Mouse (Mus musculus) embryonic fibroblast, embryonic 13.5 days (primary cell): Measurements from ENCODE around the gene Spta1. TPM values are rescaled to one million over a fixed set of nuclear protein-coding genes. Genes with fewer than 3 reads are reported as not detected.

Experiments used
- H3K27ac ChIP-seq: 2 replicates; pipeline ENCODE4 v1.5.1; 2012; ENCODE audit warnings: low read length, control low read depth, inconsistent platforms; ENCODE audit not compliant: insufficient read depth
- H3K4me1 ChIP-seq: 2 replicates; pipeline ENCODE4 v1.6.1; 2011; ENCODE audit warnings: low read length; ENCODE audit not compliant: control insufficient read depth, insufficient read depth
- H3K4me3 ChIP-seq: 2 replicates; pipeline ENCODE4 v1.5.1; 2011; ENCODE audit warnings: mild to moderate bottlenecking, control low read depth, low read length; ENCODE audit not compliant: insufficient read depth
- CTCF ChIP-seq: IDR thresholded peaks from 2 replicates; pipeline ENCODE4 v1.5.1; 2011; ENCODE audit warnings: mild to moderate bottlenecking, control low read depth, low read length, moderate library complexity, borderline replicate concordance; ENCODE audit not compliant: insufficient read depth
- POLR2A ChIP-seq: IDR thresholded peaks from 2 replicates; pipeline ENCODE4 v1.6.1; 2011; ENCODE audit warnings: low read depth, mild to moderate bottlenecking, control low read depth, low read length, moderate library complexity
- polyA plus RNA-seq: library from polyadenylated mRNA; stranded (reverse); fragments of >200 nt; gene quantifications from 2 replicates; pipeline ENCODE4 v1.2.4, GENCODE M21; 2011; ENCODE audit warnings: low read depth; ENCODE audit not compliant: missing spikeins, insufficient read length

Gene Spta1
- polyA plus RNA-seq, 1 experiment: 0.37 TPM

DNA sequence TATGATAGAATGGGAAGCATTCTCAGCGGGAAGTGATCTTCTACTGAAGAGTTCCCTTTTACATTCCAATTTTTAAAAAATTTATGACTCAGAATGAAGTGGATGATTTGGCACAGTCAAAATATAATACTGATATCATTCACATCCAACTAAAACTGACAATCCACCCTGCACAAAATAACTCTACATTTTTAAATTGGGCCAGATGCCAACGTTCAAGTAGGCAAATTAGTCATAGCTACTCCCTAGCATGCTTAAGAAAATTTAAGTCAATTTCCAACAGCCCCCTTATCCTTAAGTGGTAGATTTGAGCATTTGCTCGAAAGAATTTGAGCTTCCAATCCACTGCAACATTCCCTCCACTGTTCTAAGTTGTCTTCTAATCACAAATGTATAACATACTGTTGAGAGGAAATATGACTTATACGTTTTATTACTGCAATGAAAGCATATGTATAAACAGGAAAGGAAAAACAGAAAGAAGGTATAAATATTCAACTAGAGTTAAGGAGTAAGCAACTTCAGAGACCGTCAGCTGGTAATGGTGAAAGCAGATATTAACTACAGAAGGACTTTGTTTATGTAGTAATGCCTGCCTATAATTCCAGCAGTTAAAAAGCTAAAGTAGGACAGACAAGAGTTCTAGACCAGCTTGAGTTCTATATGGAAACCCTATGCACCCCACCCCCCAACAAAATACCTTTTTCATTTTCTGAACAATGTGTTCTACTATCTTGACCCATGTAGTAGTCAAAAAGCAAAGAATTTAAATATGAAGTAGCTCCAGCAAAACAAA lies 1.7 kb upstream of the Spta1 start:
- Histone ChIP-seq H3K4me3 (no peak overlapping the region), H3K4me1 (peaks cover 3% of the 10 kb centered on the region; the same call in 1 of the 2 replicates), H3K27ac (peak overlapping the region; percentile 65; the same call in 1 of the 2 replicates)
- no peak for TF ChIP-seq POLR2A
- TF ChIP-seq CTCF: no peak

DNA sequence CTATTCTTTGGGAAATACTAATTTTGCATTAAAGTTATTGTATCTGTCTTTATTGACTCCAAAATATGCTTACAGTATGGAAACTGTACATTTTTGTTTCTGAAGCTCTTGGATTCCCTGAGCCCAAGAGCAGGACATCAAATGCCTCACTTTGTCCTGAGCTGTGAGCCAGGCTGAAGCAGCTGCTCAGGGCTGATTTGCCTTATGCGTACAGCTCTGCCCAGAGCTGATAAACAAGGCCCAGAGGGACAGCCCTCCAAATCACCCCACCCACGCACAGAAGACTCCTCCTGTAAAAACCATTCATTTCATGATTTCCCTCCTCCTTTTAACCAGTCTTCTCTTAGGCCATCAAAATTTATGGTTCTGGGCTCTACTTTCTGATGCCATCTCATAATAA lies 1.0 kb upstream of the Spta1 start:
- peaks cover 3% of the 10 kb centered on the region; the same call in 1 of the 2 replicates for H3K4me1 ChIP-seq
- TF ChIP-seq POLR2A: no peak
- TF ChIP-seq CTCF: no peak
- no peak overlapping the region for H3K27ac ChIP-seq
- H3K4me3 ChIP-seq: no peak overlapping the region

DNA sequence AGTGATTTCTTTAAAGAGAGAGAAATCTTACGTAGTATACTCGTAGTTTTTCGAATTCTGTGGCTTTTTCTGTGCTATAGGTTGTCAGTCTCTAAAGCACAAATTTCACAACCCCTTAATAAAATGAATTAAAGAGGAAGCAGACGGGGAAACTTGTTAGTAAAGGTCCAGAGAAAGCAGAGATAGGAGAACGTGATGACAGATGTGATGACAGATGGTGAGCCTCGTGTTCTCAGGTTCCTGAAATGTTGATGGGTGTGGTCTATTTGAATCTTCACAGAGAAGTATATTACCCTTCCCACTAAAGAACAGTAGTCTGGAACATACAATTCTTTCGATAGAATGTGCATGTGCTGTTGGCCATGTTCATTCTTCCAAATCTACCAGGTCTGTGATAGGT lies 32.1 kb downstream of the Spta1 start:
- Histone ChIP-seq H3K27ac (no peak overlapping the region), H3K4me1 (no peaks in the 10 kb centered on the region), H3K4me3 (no peak overlapping the region)
- TF ChIP-seq CTCF (no peak), POLR2A (no peak)

DNA sequence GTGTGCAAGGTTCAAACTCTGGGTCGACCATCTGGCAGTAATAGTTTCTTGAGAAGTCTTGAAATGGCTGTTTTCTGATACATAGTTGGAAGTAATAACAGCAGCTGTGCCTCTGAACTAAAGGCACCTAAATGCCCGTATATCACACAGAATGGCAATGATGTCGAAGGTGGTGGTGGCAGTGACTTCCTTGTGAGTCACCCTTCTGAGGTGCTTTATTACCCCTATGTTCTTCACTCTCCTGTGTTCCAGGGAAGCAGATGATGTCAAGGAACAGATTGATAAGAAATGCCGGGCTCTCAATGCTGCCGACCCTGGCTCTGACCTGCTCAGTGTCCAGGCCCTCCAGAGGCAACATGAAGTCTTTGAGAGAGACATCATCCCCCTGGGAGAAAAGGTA lies 39.7 kb downstream of the Spta1 start:
- H3K4me3 ChIP-seq: no peak overlapping the region
- H3K27ac ChIP-seq: no peak overlapping the region
- H3K4me1 ChIP-seq: no peaks in the 10 kb centered on the region
- TF ChIP-seq POLR2A: no peak
- TF ChIP-seq CTCF: no peak

DNA sequence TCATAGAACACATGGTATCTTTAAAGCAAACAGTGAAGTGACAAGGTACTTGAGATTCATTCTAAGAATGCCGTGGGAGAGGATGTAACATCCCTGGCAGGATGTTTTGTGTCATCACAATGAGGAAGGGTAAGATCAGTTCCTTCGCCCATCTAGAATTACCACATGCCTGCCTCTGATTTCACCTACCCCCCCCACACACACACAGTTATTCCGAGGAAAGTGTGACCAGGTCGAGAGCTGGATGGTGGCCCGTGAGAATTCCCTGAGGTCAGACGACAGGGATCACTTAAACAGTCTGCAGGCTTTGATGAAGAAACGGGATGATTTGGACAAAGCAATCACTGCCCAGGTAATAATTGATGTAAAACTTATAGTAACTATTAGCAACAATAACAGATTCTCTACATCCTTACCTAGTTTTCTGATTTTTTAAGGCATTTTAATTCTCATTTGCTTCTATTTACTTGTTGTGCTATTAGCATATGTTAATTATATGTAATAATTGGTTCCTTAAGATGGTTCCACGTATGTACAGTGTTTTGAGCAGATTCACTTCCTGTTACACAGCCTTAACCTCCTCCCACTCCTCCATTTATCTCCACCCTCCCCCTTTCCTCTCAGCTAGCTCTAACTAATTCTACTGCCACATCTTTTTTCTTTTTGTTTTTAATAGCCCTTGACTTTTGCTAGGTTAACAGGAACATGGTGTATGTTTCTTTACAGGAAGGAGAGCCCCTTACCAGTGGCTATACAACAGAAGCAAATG lies 42.9 kb downstream of the Spta1 start:
- Histone ChIP-seq H3K27ac (no peak overlapping the region), H3K4me3 (no peak overlapping the region), H3K4me1 (no peaks in the 10 kb centered on the region)
- no peak for TF ChIP-seq POLR2A
- no peak for TF ChIP-seq CTCF

DNA sequence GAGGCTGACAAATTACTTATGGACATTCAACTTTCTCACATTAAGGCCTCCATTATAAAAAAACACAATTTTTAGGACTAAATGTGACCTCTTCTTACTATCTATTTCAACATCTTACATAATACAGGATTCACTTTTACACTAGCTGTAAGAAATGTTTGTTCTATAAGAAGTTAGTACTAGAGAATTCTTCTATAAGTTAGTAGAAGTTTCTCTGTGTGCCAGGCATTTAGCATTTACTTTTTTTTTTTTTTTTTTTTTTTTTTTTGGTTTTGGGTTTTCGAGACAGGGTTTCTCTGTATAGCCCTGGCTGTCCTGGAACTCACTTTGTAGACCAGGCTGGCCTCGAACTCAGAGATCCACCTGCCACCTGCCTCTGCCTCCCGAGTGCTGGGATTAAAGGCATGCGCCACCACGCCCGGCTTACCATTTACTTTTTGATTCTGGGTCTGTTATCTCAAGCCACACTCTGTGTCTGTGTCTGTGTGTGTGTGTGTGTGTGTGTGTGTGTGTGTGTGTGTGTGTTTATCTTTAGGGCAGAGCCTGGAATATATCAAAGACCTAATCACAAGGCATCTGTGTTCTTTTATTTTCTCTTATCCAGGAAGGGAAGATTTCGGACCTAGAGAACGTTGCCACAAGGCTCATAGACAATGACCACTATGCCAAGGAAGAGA lies 44.1 kb downstream of the Spta1 start:
- H3K4me3 ChIP-seq: no peak overlapping the region
- no peaks in the 10 kb centered on the region for H3K4me1 ChIP-seq
- TF ChIP-seq CTCF: no peak
- TF ChIP-seq POLR2A: no peak

DNA sequence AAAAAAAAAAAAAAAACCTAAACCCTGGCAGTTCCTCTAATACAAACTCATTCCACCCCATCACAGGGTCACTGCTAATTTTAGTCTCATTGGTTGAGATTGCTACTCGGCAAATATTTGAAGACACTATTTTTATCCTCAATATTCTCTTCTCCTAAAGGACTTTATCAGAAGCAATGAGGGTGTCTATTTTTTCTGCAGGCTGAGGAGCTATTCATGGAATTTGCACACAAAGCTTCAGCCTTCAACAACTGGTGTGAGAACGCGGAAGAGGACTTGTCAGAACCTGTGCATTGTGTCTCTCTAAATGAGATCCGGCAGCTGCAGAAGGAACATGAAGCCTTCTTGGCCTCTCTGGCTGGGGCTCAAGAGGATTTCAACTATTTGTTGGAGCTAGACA lies 67.3 kb downstream of the Spta1 start:
- TF ChIP-seq CTCF (no peak), POLR2A (no peak)
- Histone ChIP-seq H3K27ac (no peak overlapping the region), H3K4me3 (no peak overlapping the region), H3K4me1 (no peaks in the 10 kb centered on the region)

More for the DNA sequence above, 44.1 kb downstream of the Spta1 start:
- no peak overlapping the region for H3K27ac ChIP-seq

DNA sequence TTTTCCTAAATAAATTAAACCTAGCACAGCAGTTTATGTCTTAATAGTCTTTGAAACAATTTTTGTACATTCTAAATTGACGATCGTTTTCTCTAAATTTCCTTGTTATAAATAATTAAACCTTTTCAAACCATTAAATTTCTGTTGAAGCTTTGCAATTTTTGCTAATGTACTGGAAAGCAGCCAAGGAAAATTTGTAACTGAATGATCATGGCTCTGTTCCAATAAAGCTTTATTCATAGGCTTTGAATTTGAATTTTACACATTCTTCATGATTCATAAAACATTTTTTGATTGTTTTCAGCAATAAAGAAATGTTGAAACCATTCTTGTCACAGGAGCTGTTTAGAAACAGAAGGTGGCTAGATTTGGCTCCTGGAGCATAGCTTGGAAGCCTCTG lies 72.0 kb downstream of the Spta1 start:
- Histone ChIP-seq H3K4me1 (no peaks in the 10 kb centered on the region), H3K4me3 (no peak overlapping the region)
- TF ChIP-seq CTCF: no peak
- no peak for TF ChIP-seq POLR2A

DNA sequence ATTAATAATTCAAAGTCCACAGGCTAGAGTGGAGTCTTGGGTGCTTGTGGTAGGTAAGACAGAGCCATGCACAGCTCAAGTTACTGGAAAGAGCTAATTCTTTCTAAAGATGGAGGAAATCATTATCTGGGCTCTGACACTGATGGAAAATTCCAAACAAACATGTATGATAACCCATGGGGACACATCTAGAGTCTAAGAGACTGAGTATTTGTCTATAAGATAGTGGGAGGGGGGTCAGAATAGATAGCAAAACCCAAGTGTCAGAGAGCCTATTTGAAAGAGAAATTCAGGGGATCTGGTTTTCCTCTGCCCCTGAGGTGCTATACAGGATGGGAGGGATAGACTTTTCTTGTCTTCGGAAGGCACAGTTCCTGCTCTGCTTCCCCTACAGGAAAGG lies 73.5 kb downstream of the Spta1 start:
- Histone ChIP-seq H3K27ac (no peak overlapping the region), H3K4me1 (no peaks in the 10 kb centered on the region), H3K4me3 (no peak overlapping the region)
- TF ChIP-seq POLR2A (no peak), CTCF (no peak)

More for the DNA sequence above, 72.0 kb downstream of the Spta1 start:
- H3K27ac ChIP-seq: no peak overlapping the region

DNA sequence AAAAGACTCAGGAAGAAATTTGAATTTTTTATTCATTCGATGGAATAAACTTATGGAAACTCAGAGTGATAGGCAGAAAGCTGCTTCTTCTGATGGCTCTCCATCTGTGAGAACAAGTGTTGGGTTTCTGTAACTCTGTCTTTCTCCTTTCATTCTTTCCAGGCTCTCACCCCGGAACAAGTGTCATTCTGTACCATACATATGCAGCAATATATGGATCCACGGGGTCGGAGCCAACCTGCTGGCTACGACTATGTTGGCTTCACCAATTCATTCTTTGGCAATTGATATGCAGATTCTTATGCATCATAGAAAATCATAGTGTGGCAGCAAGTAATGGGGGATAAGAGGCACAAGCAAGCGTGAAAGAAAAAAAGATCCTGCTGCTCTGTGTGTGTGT lies 74.6 kb downstream of the Spta1 start:
- TF ChIP-seq CTCF (no peak), POLR2A (no peak)
- H3K4me1 ChIP-seq: no peaks in the 10 kb centered on the region
- H3K4me3 ChIP-seq: no peak overlapping the region
- H3K27ac ChIP-seq: no peak overlapping the region
